Mouse (Mus musculus): ENCODE results near the gene Hoxb13. TPM values are rescaled to one million over a fixed set of nuclear protein-coding genes. Genes with fewer than 3 reads are reported as not detected.

Gene Hoxb13
- polyA plus RNA-seq, 1 experiment from 2014 or later = not detected

DNA sequence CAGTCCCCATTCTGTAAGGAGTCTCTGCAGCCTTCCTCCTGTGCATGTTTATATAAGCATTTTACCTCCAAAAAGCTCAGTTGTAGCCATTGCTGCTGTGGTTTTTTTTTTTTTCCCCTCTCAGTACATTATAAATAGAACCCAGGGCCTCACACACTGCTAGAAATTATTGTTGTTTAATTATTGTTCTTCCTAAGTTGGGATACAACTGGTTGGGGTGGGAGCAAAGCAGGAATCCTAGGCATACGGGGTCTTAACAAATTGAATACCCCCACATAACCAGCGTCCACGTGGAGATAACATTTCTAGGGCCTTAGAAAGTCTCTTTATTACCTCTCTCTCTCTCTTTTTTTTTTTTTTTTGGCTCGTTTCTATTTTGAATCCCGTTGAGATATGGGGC is 3.0 kb upstream of the Hoxb13 start:
- Histone ChIP-seq H3K4me3 (no peak overlapping the region), H3K27me3 (replicated peaks) (peaks cover 96% of the 10 kb centered on the region), H3K27ac (ENCODE audit: poor library complexity, severe bottlenecking) (no peak overlapping the region), H3K9me3 (replicated peaks) (no peaks in the 10 kb centered on the region), H3K4me2 (no peak overlapping the region), H3K36me3 (no peaks in the 10 kb centered on the region), H3K9ac (no peak overlapping the region), H3K4me1 (replicated peaks) (peaks cover 9% of the 10 kb centered on the region; the same call in 1 of the 2 replicates)
- ATAC-seq (ENCODE audit: insufficient number of reproducible peaks, low FRiP score) = no peak
- WGBS = 3% methylated on average over 5 of the region's 5 CpGs

DNA sequence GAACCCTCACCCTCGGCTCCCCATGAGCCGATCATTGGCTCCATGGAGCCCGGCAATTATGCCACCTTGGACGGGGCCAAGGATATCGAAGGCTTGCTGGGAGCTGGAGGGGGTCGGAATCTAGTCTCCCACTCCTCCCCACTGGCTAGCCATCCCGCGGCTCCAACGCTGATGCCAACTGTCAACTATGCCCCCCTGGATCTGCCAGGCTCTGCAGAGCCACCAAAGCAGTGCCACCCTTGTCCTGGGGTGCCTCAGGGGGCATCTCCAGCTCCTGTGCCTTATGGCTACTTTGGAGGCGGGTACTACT is 240 bp downstream of the Hoxb13 start:
- peak overlapping the region; percentile 22 for H3K4me3 ChIP-seq

DNA sequence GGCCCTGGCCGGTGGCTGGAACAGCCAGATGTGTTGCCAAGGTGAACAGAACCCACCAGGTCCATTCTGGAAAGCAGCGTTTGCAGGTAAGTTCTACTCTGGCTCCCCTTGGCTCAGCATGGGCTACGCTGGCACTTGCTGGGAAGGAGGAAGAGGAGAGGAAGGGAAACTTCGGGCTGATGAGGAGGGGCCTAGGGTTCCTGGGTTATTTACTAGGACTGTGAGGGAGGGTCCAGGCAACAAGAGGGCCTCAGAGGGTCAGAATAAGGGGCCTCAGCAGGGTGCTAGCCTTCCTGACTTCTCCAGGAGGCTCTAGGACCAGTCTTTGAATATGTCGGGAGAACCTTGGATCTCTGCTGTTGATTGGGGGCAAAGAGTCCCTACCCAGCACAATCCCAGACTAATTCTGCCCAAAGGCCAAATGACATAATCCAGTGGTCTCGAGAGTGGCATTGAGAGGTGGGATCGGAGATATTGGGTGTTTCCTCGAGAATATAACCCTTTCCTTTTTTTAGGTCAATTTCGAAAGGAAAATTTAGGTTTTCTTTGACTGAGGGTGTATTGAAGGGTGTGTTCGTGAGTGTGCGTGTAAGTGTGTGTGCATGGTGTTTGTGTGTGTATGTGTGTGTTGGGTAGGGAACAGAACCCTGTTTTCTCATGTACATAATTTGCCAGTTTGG is 985 bp downstream of the Hoxb13 start:
- H3K27ac ChIP-seq (ENCODE audit: poor library complexity, severe bottlenecking) = no peak overlapping the region
- H3K27me3 ChIP-seq (replicated peaks) = peaks cover 98% of the 10 kb centered on the region
- no peaks in the 10 kb centered on the region for H3K9me3 ChIP-seq (replicated peaks)
- 10% methylated on average over 11 of the region's 11 CpGs for WGBS
- no peak for ATAC-seq (ENCODE audit: insufficient number of reproducible peaks, low FRiP score)
- peaks cover 9% of the 10 kb centered on the region; the same call in 1 of the 2 replicates for H3K4me1 ChIP-seq (replicated peaks)
- H3K4me2 ChIP-seq = no peak overlapping the region
- no peak overlapping the region for H3K9ac ChIP-seq
- no peak overlapping the region for H3K4me3 ChIP-seq
- no peaks in the 10 kb centered on the region for H3K36me3 ChIP-seq

More for the DNA sequence above, 240 bp downstream of the Hoxb13 start:
- H3K4me1 ChIP-seq (replicated peaks) = peaks cover 9% of the 10 kb centered on the region; the same call in 1 of the 2 replicates
- no peaks in the 10 kb centered on the region for H3K36me3 ChIP-seq
- H3K4me2 ChIP-seq = peak overlapping the region; percentile 38
- WGBS = 1% methylated on average over 10 of the region's 10 CpGs
- H3K27ac ChIP-seq (ENCODE audit: poor library complexity, severe bottlenecking) = no peak overlapping the region
- ATAC-seq (ENCODE audit: insufficient number of reproducible peaks, low FRiP score) = no peak
- H3K9me3 ChIP-seq (replicated peaks) = no peaks in the 10 kb centered on the region
- peaks cover 96% of the 10 kb centered on the region for H3K27me3 ChIP-seq (replicated peaks)
- no peak overlapping the region for H3K9ac ChIP-seq

DNA sequence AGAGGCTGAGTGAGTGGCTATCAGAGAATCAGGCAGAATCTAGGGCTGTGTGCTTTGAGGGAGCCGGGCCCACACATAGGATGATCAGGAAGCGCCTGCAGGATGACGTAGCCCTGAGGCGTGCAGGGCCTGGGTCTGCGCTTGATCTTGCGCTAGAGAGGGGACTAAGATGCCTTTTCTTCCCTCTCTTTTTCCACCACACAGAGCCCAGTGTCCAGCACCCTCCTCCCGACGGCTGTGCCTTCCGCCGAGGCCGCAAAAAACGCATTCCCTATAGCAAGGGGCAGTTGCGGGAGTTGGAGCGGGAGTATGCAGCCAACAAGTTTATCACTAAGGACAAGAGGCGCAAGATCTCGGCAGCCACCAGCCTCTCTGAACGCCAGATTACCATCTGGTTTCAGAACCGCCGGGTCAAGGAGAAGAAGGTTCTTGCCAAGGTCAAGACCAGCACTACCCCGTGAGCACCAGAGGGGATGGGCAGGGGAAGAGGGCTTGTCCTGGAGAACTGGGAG is 1.7 kb downstream of the Hoxb13 start:
- H3K36me3 ChIP-seq = no peaks in the 10 kb centered on the region
- 1% methylated on average over 20 of the region's 20 CpGs for WGBS
- ATAC-seq (ENCODE audit: insufficient number of reproducible peaks, low FRiP score) = no peak

DNA sequence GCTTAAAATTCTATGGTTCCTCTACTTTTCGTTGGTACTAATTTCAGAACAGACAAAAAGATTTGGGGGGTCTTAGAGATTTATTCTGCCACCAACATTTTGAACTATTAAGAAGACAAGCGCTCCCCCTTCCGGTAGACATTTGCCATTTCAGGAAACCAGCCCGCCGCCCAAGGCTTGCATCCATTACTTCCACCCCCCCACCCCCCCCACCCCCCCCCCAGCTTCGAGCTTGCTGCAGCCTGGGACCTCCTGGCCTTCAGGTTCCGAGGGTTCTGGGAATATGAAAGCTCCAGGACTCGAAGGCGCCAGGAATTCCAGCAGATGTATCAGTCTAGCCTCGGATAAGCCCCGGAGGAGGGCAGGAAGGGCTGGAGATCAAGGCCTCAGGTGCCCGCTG is 4.5 kb downstream of the Hoxb13 start:
- peaks cover 99% of the 10 kb centered on the region for H3K27me3 ChIP-seq (replicated peaks)
- no peaks in the 10 kb centered on the region for H3K36me3 ChIP-seq
- no peaks in the 10 kb centered on the region for H3K9me3 ChIP-seq (replicated peaks)
- no peak overlapping the region for H3K4me3 ChIP-seq
- H3K4me1 ChIP-seq (replicated peaks) = peaks cover 6% of the 10 kb centered on the region; the same call in 1 of the 2 replicates
- no peak overlapping the region for H3K9ac ChIP-seq
- WGBS = 1% methylated on average over 12 of the region's 12 CpGs
- no peak overlapping the region for H3K27ac ChIP-seq (ENCODE audit: poor library complexity, severe bottlenecking)
- no peak overlapping the region for H3K4me2 ChIP-seq
- ATAC-seq (ENCODE audit: insufficient number of reproducible peaks, low FRiP score) = no peak

More for the DNA sequence above, 1.7 kb downstream of the Hoxb13 start:
- Histone ChIP-seq H3K4me3 (no peak overlapping the region), H3K9ac (no peak overlapping the region), H3K27me3 (replicated peaks) (peaks cover 98% of the 10 kb centered on the region), H3K4me2 (no peak overlapping the region), H3K4me1 (replicated peaks) (peaks cover 9% of the 10 kb centered on the region; the same call in 1 of the 2 replicates), H3K27ac (ENCODE audit: poor library complexity, severe bottlenecking) (no peak overlapping the region), H3K9me3 (replicated peaks) (no peaks in the 10 kb centered on the region)

DNA sequence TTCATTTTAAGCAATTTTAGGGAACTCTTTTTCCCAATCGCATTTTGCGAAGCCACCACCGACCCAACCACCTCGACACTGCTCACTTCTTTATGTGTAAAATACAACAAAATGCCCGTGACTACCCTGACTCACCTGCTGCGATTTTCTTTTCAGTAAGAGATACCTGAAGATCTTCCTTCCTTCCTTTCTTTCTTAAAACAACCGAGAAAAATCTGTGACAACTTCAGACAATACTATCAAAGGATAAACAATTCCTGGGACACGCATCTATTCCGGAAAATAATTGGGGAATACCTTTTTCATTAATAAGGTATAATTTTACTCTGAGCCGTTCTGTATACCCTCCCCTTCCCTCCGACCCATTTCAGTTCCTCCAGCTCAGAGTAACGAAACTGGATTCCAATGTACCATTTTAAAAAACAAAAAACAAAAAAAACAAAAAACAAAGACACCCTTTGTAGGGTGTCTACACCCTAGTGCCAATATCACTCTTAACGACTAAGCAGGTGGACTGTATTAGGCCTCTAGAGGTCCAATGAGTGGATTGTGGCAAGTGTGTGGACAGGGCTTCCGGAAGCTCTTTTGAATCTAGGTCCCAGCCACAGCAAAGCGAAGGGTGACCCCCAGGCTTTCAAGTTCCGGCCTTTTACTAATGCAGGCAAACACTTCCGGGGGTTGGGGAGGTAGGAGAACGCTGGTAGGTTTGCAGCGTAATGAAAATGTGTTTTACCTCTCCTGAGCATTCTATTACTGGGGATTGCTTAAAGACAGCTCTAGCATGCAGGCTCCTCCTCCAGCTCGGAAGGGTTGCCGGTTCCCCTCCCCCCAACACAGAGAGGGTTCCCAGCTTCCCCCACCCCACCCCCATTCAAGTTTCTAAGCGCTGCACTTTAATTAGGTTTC is 5.3 kb downstream of the Hoxb13 start:
- no peak overlapping the region for H3K4me3 ChIP-seq
- H3K4me2 ChIP-seq = no peak overlapping the region

DNA sequence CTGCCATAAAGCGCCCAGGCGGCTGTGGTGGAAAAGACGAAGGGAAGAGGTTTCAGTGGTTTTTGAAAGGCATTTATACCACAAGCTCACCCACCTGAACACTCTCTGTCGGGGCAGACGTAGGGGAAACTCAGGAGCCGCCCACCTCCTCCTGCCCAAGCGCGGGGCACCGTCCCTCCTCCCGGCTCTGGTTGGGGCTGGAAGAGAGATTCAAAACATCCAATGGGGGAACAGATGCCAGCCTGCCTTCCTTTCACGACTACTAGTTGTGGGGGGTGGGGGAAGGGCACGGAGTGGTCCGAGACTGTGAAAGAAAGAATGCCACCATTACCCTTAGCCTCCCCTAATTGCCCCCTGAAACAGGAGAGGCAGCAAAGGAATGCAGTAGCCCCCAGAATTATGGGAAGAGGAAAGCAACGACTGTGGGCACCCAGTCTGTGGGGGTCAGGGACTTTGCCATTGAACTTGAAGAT is 6.1 kb downstream of the Hoxb13 start:
- H3K4me1 ChIP-seq (replicated peaks) = no peaks in the 10 kb centered on the region; the same call in 1 of the 2 replicates
- no peak for ATAC-seq (ENCODE audit: insufficient number of reproducible peaks, low FRiP score)
- H3K9ac ChIP-seq = no peak overlapping the region
- no peak overlapping the region for H3K4me2 ChIP-seq
- no peak overlapping the region for H3K4me3 ChIP-seq
- WGBS = 2% methylated on average over 14 of the region's 14 CpGs
- H3K9me3 ChIP-seq (replicated peaks) = no peaks in the 10 kb centered on the region
- no peaks in the 10 kb centered on the region for H3K36me3 ChIP-seq
- H3K27ac ChIP-seq (ENCODE audit: poor library complexity, severe bottlenecking) = no peak overlapping the region
- H3K27me3 ChIP-seq (replicated peaks) = peaks cover 95% of the 10 kb centered on the region

More for the DNA sequence above, 5.3 kb downstream of the Hoxb13 start:
- H3K9ac ChIP-seq = no peak overlapping the region
- H3K27me3 ChIP-seq (replicated peaks) = peaks cover 99% of the 10 kb centered on the region
- no peaks in the 10 kb centered on the region for H3K36me3 ChIP-seq
- H3K27ac ChIP-seq (ENCODE audit: poor library complexity, severe bottlenecking) = no peak overlapping the region
- H3K4me1 ChIP-seq (replicated peaks) = no peaks in the 10 kb centered on the region; the same call in 1 of the 2 replicates
- H3K9me3 ChIP-seq (replicated peaks) = no peaks in the 10 kb centered on the region
- ATAC-seq (ENCODE audit: insufficient number of reproducible peaks, low FRiP score) = no peak
- WGBS = 4% methylated on average over 22 of the region's 22 CpGs

DNA sequence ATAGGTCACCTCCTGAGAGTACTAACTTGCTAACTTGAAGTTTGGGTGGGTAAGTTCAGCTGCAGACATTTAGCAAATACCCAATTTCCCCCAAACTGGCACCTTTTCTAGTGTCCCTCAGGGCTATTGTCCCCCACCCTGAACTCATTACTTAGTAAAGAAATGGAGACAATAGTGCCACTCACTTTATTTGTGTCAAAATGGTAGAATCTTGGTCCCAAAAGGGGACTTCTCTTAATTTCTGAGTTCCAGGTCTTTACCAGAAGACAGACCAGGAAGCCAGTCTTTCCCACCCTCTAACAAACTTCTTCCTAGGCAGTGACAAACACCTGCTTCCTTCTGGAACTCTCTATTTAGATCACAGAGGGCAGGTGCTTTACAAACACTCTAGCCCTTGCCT is 7.6 kb downstream of the Hoxb13 start:
- Histone ChIP-seq H3K27ac (ENCODE audit: poor library complexity, severe bottlenecking) (no peak overlapping the region), H3K27me3 (replicated peaks) (peaks cover 92% of the 10 kb centered on the region), H3K9ac (no peak overlapping the region), H3K4me3 (no peak overlapping the region), H3K36me3 (no peaks in the 10 kb centered on the region), H3K4me2 (no peak overlapping the region), H3K9me3 (replicated peaks) (no peaks in the 10 kb centered on the region), H3K4me1 (replicated peaks) (no peaks in the 10 kb centered on the region)
- ATAC-seq (ENCODE audit: insufficient number of reproducible peaks, low FRiP score) = no peak

DNA sequence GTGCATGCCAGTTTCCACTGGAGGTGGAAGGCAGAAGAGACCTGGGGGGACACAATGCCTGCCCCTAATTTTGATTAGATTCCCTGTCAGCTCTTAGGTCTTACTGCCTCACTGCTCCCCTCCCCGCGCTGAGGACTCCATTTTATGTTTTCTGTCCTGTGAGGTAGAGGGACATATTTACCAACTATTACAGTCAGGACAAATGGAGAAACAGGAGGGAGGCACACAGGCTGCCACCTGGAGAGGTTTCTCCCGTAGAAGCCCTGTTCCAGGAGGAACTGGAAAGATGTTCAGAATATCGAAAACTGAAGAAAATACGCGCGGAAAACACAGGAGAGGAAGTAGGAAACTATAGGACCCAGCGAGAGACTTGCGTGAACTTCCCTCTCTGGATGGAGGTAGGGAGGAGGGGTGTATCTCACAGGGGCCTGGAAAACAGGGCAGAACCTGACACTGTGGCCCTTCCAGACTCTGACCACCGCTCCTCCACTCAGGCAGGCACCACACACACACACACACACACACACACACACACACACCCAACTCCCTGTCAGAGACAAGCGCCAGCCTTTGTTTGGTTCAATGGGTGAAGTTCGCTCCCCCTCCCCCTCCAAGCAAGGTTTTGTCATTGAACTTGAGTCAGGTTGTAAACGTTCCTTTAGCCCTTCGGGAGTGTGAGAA is 8.4 kb downstream of the Hoxb13 start:
- no peak overlapping the region for H3K4me3 ChIP-seq
- ATAC-seq (ENCODE audit: insufficient number of reproducible peaks, low FRiP score) = no peak
- no peaks in the 10 kb centered on the region for H3K4me1 ChIP-seq (replicated peaks)
- H3K4me2 ChIP-seq = no peak overlapping the region
- no peak overlapping the region for H3K27ac ChIP-seq (ENCODE audit: poor library complexity, severe bottlenecking)
- no peaks in the 10 kb centered on the region for H3K36me3 ChIP-seq
- H3K27me3 ChIP-seq (replicated peaks) = peaks cover 92% of the 10 kb centered on the region
- WGBS = 1% methylated on average over 14 of the region's 14 CpGs
- H3K9ac ChIP-seq = no peak overlapping the region
- H3K9me3 ChIP-seq (replicated peaks) = no peaks in the 10 kb centered on the region

DNA sequence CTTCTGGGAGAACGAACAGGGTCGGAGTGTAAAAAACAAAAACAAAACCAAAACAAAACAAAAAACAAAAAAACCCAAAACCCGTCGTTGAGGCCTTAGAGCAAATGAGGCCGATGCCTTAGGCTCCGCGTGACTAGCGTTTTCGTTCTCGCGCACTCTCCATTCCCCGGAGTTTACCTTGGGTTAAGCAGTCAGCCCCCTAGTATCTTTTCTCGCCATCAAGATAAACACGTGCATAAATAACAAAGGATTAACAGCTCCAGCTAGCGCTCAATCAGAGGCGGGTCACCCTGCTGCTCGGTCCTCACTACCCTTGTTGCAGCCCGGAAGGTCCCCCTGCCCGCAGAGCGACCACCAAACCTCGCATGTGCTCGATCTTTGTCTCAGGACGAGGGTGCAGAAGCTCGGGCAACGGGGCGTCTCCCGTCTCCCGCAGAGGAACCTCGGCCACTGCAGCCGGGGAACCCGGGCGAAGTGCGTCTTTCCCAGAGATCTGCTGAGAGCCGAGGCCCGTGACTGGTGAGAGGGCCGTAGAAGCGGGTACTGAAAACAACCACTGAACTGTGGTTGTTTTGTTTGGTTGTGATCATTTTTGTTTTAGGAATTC is 9.2 kb downstream of the Hoxb13 start:
- no peak for ATAC-seq (ENCODE audit: insufficient number of reproducible peaks, low FRiP score)
- H3K27ac ChIP-seq (ENCODE audit: poor library complexity, severe bottlenecking) = no peak overlapping the region
- H3K9me3 ChIP-seq (replicated peaks) = no peaks in the 10 kb centered on the region
- H3K4me1 ChIP-seq (replicated peaks) = no peaks in the 10 kb centered on the region
- H3K4me2 ChIP-seq = no peak overlapping the region
- under 1% methylated on average over 37 of the region's 37 CpGs for WGBS
- no peak overlapping the region for H3K4me3 ChIP-seq
- no peak overlapping the region for H3K9ac ChIP-seq
- H3K27me3 ChIP-seq (replicated peaks) = peaks cover 92% of the 10 kb centered on the region
- H3K36me3 ChIP-seq = no peaks in the 10 kb centered on the region

Measured in heart, embryonic 12.5 days (tissue).